Comparison of ENCODE assay signal across 14 mouse cellular contexts in the genomic region with DNA sequence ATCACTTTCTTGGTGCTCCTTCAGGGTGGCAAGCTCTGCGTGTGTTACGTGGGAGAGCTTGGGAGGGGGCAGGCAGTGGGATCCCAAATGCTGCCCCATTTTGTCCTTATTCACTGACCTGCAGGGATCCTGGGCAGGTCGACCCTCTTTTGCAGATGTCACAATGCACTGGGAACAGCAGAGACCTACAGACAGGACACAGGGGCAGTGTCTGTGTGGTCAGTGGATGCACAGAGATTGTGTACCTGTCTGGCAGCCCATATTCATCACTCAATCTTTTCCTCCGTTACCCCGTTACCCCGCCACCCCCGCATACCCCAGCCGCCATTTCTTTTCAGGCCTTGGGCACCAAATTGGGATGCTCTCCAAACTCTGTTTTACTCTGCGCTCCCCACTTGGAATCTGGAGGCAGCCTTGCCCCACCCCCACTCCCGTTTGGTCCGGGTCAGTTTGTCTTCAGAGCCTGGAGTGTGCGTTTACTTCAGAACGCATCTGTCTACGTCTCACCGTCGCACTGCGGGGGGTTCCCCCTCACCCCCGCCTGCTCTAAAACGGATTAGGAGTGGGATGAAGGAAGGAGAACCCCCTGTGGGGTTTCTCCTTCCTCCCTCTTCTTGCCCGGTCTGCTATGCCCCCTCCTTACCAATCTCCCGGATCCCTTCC. TPM values are rescaled to one million over a fixed set of nuclear protein-coding genes. Genes with fewer than 3 reads are reported as not detected.
DNase-seq lines count a peak whose midpoint lies in the region; ATAC-seq lines count a peak whose summit lies in the region.
"Not testable (repeated sequence)": the region's sequence is repeated elsewhere in the genome, so short reads cannot be mapped to it uniquely, and the experiment has no call there.
"Had no signal": no experiment of that assay in that cellular context is flagged by ENCODE, and none has a peak within 500 bp of the region (broad histone marks: within the 10 kb centered on the region; RNA-seq: fewer than 3 reads in every experiment).

No protein-coding gene starts in this region.

- WGBS in forebrain, embryonic 10.5 days, result 24% methylated on average over 20 of the region's 21 CpGs
- 16% methylated on average over 21 of the region's 21 CpGs for WGBS in heart, embryonic 12.5 days
- WGBS in intestine, embryonic 14.5 days, result 11% methylated on average over 18 of the region's 21 CpGs
- 22% methylated on average over 21 of the region's 21 CpGs for WGBS in lung, embryonic 15.5 days
- WGBS in neural tube, embryonic 14.5 days, result 18% methylated on average over 20 of the region's 21 CpGs

- H3K4me1 ChIP-seq in forebrain, embryonic 10.5 days; heart, embryonic 12.5 days (replicated peaks); intestine, embryonic 14.5 days (replicated peaks; ENCODE audit: control insufficient read depth, insufficient read depth, low read length); lung, embryonic 15.5 days; neural tube, embryonic 14.5 days (ENCODE audit: control insufficient read depth, insufficient read depth, low read length): not testable (repeated sequence)

- peak overlapping the region; percentile 54; the same call in 1 of the 2 replicates for H3K9ac ChIP-seq in heart, embryonic 12.5 days
- not testable (repeated sequence) for H3K9ac ChIP-seq in intestine, embryonic 14.5 days (ENCODE audit: low read length); lung, embryonic 15.5 days
- peak overlapping the region; percentile 56 for H3K9ac ChIP-seq in neural tube, embryonic 14.5 days (replicated peaks; ENCODE audit: low read depth, low read length)

- not testable (repeated sequence) for ATAC-seq in heart, embryonic 12.5 days (ENCODE audit: insufficient number of reproducible peaks, low FRiP score); intestine, embryonic 14.5 days (replicated peaks; ENCODE audit: low FRiP score, low TSS enrichment, low read depth)
- 0 out of 2 replicates have a peak, but pooled peaks have one; percentile 46 for ATAC-seq in lung, embryonic 15.5 days (ENCODE audit: borderline replicate concordance, extremely low read depth, low FRiP score, low TSS enrichment)
- peak; percentile 80 for ATAC-seq in neural tube, embryonic 14.5 days (ENCODE audit: low read depth)

- H3K4me3 ChIP-seq in forebrain, embryonic 10.5 days, result peak overlapping the region; percentile 51
- peak overlapping the region; percentile 46 for H3K4me3 ChIP-seq in heart, embryonic 12.5 days
- H3K4me3 ChIP-seq in intestine, embryonic 14.5 days (ENCODE audit: low read depth, low read length), result peak overlapping the region; percentile 13; the same call in 1 of the 2 replicates
- peak overlapping the region; percentile 14 for H3K4me3 ChIP-seq in lung, embryonic 15.5 days
- H3K4me3 ChIP-seq in neural tube, embryonic 14.5 days (ENCODE audit: low read depth, low read length), result peak overlapping the region; percentile 40

- DNase-seq in cerebellum, postnatal 10 days, result peak; percentile 53 to 56
- DNase-seq in forebrain, embryonic 10.5 days (ENCODE audit: extremely low spot score, low spot score); intestine, embryonic 14.5 days (ENCODE audit: low spot score): not testable (repeated sequence)
- DNase-seq in left cerebral cortex, adult 8-10 months (ENCODE audit: low spot score in 2 of 2), result peak; percentile 4 to 11
- DNase-seq in testis, postnatal 10 days (ENCODE audit: low spot score), result peak; percentile 42

- H3K36me3 ChIP-seq in forebrain, embryonic 10.5 days (replicated peaks); heart, embryonic 12.5 days; intestine, embryonic 14.5 days (ENCODE audit: control insufficient read depth, insufficient read depth, low read length); lung, embryonic 15.5 days; neural tube, embryonic 14.5 days (ENCODE audit: control insufficient read depth, insufficient read depth, low read length): not testable (repeated sequence)

- peak overlapping the region; percentile 76 for H3K4me2 ChIP-seq in heart, embryonic 12.5 days
- H3K4me2 ChIP-seq in intestine, embryonic 14.5 days (ENCODE audit: low read length), result peak overlapping the region; percentile 48
- H3K4me2 ChIP-seq in lung, embryonic 15.5 days, result peak overlapping the region; percentile 49
- peak overlapping the region; percentile 45 for H3K4me2 ChIP-seq in neural tube, embryonic 14.5 days (ENCODE audit: low read depth, low read length)

- H3K27me3 ChIP-seq in forebrain, embryonic 10.5 days (ENCODE audit: poor library complexity, severe bottlenecking), result peaks cover 44% of the 10 kb centered on the region
- not testable (repeated sequence) for H3K27me3 ChIP-seq in heart, embryonic 12.5 days (replicated peaks); intestine, embryonic 14.5 days (replicated peaks; ENCODE audit: control insufficient read depth, insufficient read depth, low read length); lung, embryonic 15.5 days; neural tube, embryonic 14.5 days (ENCODE audit: control insufficient read depth, insufficient read depth, low read length)

- not testable (repeated sequence) for H3K27ac ChIP-seq in forebrain, embryonic 10.5 days; heart, embryonic 12.5 days (ENCODE audit: poor library complexity, severe bottlenecking); intestine, embryonic 14.5 days (ENCODE audit: low read depth); lung, embryonic 15.5 days
- peak overlapping the region; percentile 55; the same call in 1 of the 2 replicates for H3K27ac ChIP-seq in neural tube, embryonic 14.5 days (ENCODE audit: low read depth, low read length)

- H3K9me3 ChIP-seq in forebrain, embryonic 10.5 days; heart, embryonic 12.5 days (replicated peaks); intestine, embryonic 14.5 days (ENCODE audit: control insufficient read depth, low read length); lung, embryonic 15.5 days; neural tube, embryonic 14.5 days (ENCODE audit: control insufficient read depth, low read length): not testable (repeated sequence)

RNA-seq across cellular contexts. Expression of gene Tceal6, which starts 0.6 kb away (rescaled TPM):
- 1.4 and 1.9 TPM in 2 replicates for polyA plus RNA-seq in forebrain, embryonic 10.5 days (2016; fragmentation: Nextera tagmentation; extraction: Ambion mirVana)
- polyA plus RNA-seq in heart, embryonic 12.5 days (2016; fragmentation: Nextera tagmentation; extraction: Ambion mirVana), result 1.7 and 2.3 TPM in 2 replicates
- polyA plus RNA-seq in intestine, embryonic 14.5 days (2014; fragmentation: Nextera tagmentation; extraction: Ambion mirVana), result 0.36 TPM in 1 of 2 replicates, not detected in the other
- 100 to 1,000 TPM in 3 of 4 experiments, 10 to 100 TPM in 1; 99.3 to 151 (median 125) TPM for total RNA-seq in left cerebral cortex, adult 8-10 months (2022)
- 1.1 and 2.0 TPM in 2 replicates for polyA plus RNA-seq in lung, embryonic 15.5 days (2015; fragmentation: Nextera tagmentation; extraction: Ambion mirVana)
- polyA plus RNA-seq in neural tube, embryonic 14.5 days (2014; fragmentation: Nextera tagmentation; extraction: Ambion mirVana), result 11.2 and 22.3 TPM in 2 replicates
- total RNA-seq: G1E; megakaryocyte-erythroid progenitor cell, adult 5-6 weeks had no signal
- polyA plus RNA-seq: G1E; liver, postnatal 0 days had no signal

RNA-seq across cellular contexts. Expression of gene Gm15023, which starts 32.5 kb away (rescaled TPM):
- not detected in 2 replicates for polyA plus RNA-seq in forebrain, embryonic 10.5 days (2016; fragmentation: Nextera tagmentation; extraction: Ambion mirVana)
- polyA plus RNA-seq in heart, embryonic 12.5 days (2016; fragmentation: Nextera tagmentation; extraction: Ambion mirVana), result not detected in 2 replicates
- polyA plus RNA-seq in intestine, embryonic 14.5 days (2014; fragmentation: Nextera tagmentation; extraction: Ambion mirVana), result not detected in 2 replicates
- not detected for total RNA-seq in left cerebral cortex, adult 8-10 months (2022)
- polyA plus RNA-seq in lung, embryonic 15.5 days (2015; fragmentation: Nextera tagmentation; extraction: Ambion mirVana), result not detected in 2 replicates
- not detected in 2 replicates for polyA plus RNA-seq in neural tube, embryonic 14.5 days (2014; fragmentation: Nextera tagmentation; extraction: Ambion mirVana)
- total RNA-seq: G1E; layer of hippocampus, adult 8-10 months; megakaryocyte-erythroid progenitor cell, adult 5-6 weeks had no signal
- polyA plus RNA-seq: G1E; gonadal fat pad, adult 2 months; liver, postnatal 0 days; urinary bladder, adult 2 months had no signal
